Mouse (Mus musculus): ENCODE data around the gene Sec24c.

- TF ChIP-seq EP300 (IDR thresholded peaks at IDR 0.05; ENCODE audit: insufficient read depth, low read depth, low read length) = no peak
- TF ChIP-seq CTCF (IDR thresholded peaks at IDR 0.05) = no peak
Observed at GRCm38 (mm10) chr14:20667469-20667868, 6.6 kb upstream of the Sec24c start.
